24 mouse cellular contexts compared by ENCODE assay signal in the genomic region with DNA sequence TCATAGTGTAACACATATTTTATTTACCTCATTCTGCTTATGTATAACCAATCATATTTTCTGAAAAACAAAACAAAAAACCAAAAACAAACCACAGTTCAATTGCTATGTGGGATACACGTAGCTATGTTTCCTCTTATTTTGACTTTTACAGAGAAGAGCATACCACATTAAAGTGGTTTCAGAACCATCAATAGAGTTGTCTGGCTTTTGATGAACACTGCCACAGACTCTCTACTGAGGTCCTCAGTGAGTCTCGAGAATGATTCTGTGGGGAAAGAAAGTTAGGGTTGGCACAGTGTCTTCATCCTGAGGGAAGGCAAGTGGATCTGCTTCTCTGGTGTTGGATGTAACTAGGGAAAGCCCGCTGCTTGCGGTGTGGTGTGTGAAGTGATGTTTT.
DNase-seq lines count a peak whose midpoint lies in the region; ATAC-seq and TF ChIP-seq lines count a peak whose summit lies in the region.
"Had no signal": no experiment of that assay in that cellular context is flagged by ENCODE, and none has a peak within 500 bp of the region (broad histone marks: within the 10 kb centered on the region; RNA-seq: fewer than 3 reads in every experiment).

No protein-coding gene starts in this region.

- H3K36me3 ChIP-seq in heart, embryonic 13.5 days: no peaks in the 10 kb centered on the region
- no peaks in the 10 kb centered on the region for H3K36me3 ChIP-seq in liver, embryonic 11.5 days (ENCODE audit: control insufficient read depth, insufficient read depth, low read length)
- no peaks in the 10 kb centered on the region for H3K36me3 ChIP-seq in stomach, postnatal 0 days (ENCODE audit: control insufficient read depth, insufficient read depth, low read length)
- H3K36me3 ChIP-seq: embryonic facial prominence, embryonic 15.5 days; hindbrain, embryonic 10.5 days; hindbrain, embryonic 15.5 days; intestine, embryonic 15.5 days; liver, embryonic 13.5 days had no signal

- H3K4me1 ChIP-seq in heart, embryonic 13.5 days: peaks cover 55% of the 10 kb centered on the region
- H3K4me1 ChIP-seq in liver, embryonic 11.5 days (replicated peaks; ENCODE audit: control insufficient read depth, insufficient read depth, low read length): peaks cover 4% of the 10 kb centered on the region; the same call in 1 of the 2 replicates
- H3K4me1 ChIP-seq in stomach, postnatal 0 days (replicated peaks; ENCODE audit: control insufficient read depth, insufficient read depth): 0 out of 2 replicates have a peak, but pooled peaks cover 7% of the 10 kb centered on the region
- H3K4me1 ChIP-seq: embryonic facial prominence, embryonic 15.5 days; hindbrain, embryonic 15.5 days; intestine, embryonic 15.5 days; liver, embryonic 13.5 days had no signal

- no peak for TF ChIP-seq CTCF in stomach, postnatal 0 days (IDR thresholded peaks at IDR 0.05; ENCODE audit: low read depth)

- H3K4me2 ChIP-seq in heart, embryonic 13.5 days: no peak overlapping the region
- H3K4me2 ChIP-seq in liver, embryonic 11.5 days: no peak overlapping the region
- no peak overlapping the region for H3K4me2 ChIP-seq in stomach, postnatal 0 days (replicated peaks; ENCODE audit: low read depth)
- H3K4me2 ChIP-seq: embryonic facial prominence, embryonic 15.5 days; hindbrain, embryonic 15.5 days; liver, embryonic 13.5 days had no signal

- no peak for TF ChIP-seq EP300 in stomach, postnatal 0 days (optimal IDR thresholded peaks at IDR 0.05)

- no peak overlapping the region for H3K4me3 ChIP-seq in heart, embryonic 13.5 days
- H3K4me3 ChIP-seq in liver, embryonic 11.5 days (ENCODE audit: low read depth, low read length): no peak overlapping the region
- H3K4me3 ChIP-seq in stomach, postnatal 0 days (ENCODE audit: low read depth, low read length): no peak overlapping the region
- H3K4me3 ChIP-seq: embryonic facial prominence, embryonic 15.5 days; hindbrain, embryonic 10.5 days; hindbrain, embryonic 15.5 days; intestine, embryonic 15.5 days; liver, embryonic 13.5 days had no signal

- WGBS in heart, embryonic 13.5 days: 85% methylated on average over 4 of the region's 4 CpGs
- 82% methylated on average over 4 of the region's 4 CpGs for WGBS in liver, embryonic 11.5 days
- 93% methylated on average over 4 of the region's 4 CpGs for WGBS in stomach, postnatal 0 days

- no peak overlapping the region for H3K9ac ChIP-seq in heart, embryonic 13.5 days
- H3K9ac ChIP-seq in liver, embryonic 11.5 days (ENCODE audit: low read depth, low read length): no peak overlapping the region
- no peak overlapping the region for H3K9ac ChIP-seq in stomach, postnatal 0 days (ENCODE audit: low read length)
- H3K9ac ChIP-seq: embryonic facial prominence, embryonic 15.5 days; hindbrain, embryonic 15.5 days; intestine, embryonic 15.5 days; liver, embryonic 13.5 days had no signal

- peaks cover 6% of the 10 kb centered on the region; the same call in 1 of the 2 replicates for H3K9me3 ChIP-seq in heart, embryonic 13.5 days
- H3K9me3 ChIP-seq in liver, embryonic 11.5 days (ENCODE audit: control insufficient read depth, low read length): no peaks in the 10 kb centered on the region
- no peaks in the 10 kb centered on the region for H3K9me3 ChIP-seq in stomach, postnatal 0 days (ENCODE audit: control insufficient read depth, low read length)
- H3K9me3 ChIP-seq: embryonic facial prominence, embryonic 15.5 days; hindbrain, embryonic 15.5 days; intestine, embryonic 15.5 days; liver, embryonic 13.5 days had no signal

- no peak for DNase-seq in heart, adult 18-20 months
- DNase-seq in thymus, postnatal 0 days (ENCODE audit: low spot score): peak; percentile 49
- no peak for DNase-seq in thymus, adult 18-20 months
- peak; percentile 85 for DNase-seq in naive thymus-derived CD4-positive, alpha-beta T cell, adult 2 months (ENCODE audit: low read depth)
- no peak for DNase-seq in liver, embryonic 11.5 days (ENCODE audit: low spot score)
- no peak for DNase-seq in stomach, postnatal 0 days (ENCODE audit: low spot score)
- DNase-seq: adrenal gland, postnatal 25 days; cerebellum, adult 18-20 months; cerebellum, postnatal 14 days; kidney, postnatal 10 days; layer of hippocampus, postnatal 36 days; left cerebral cortex, postnatal 4 days; liver, embryonic 13.5 days; midbrain, embryonic 14.5 days; right cerebral cortex, postnatal 25 days; thymus, postnatal 4 days had no signal

- no peaks in the 10 kb centered on the region for H3K27me3 ChIP-seq in heart, embryonic 13.5 days (replicated peaks)
- no peaks in the 10 kb centered on the region for H3K27me3 ChIP-seq in liver, embryonic 11.5 days (replicated peaks; ENCODE audit: control insufficient read depth, insufficient read depth, low read length)
- H3K27me3 ChIP-seq in stomach, postnatal 0 days (ENCODE audit: control insufficient read depth, insufficient read depth, low read length): no peaks in the 10 kb centered on the region
- H3K27me3 ChIP-seq: embryonic facial prominence, embryonic 15.5 days; hindbrain, embryonic 15.5 days; intestine, embryonic 15.5 days; liver, embryonic 13.5 days; Patski had no signal

- no peak for ATAC-seq in heart, embryonic 13.5 days (ENCODE audit: extremely low read depth, insufficient number of reproducible peaks, low FRiP score, low TSS enrichment)
- ATAC-seq in activated CD4-positive, CD25-positive, alpha-beta regulatory T cell, adult 4 months: peak; percentile 16
- ATAC-seq in liver, embryonic 11.5 days (replicated peaks; ENCODE audit: low FRiP score): no peak
- no peak for ATAC-seq in stomach, postnatal 0 days (ENCODE audit: low FRiP score, low TSS enrichment)
- ATAC-seq: forebrain, embryonic 14.5 days had no signal

- peak overlapping the region; percentile 83 for H3K27ac ChIP-seq in heart, embryonic 13.5 days (replicated peaks)
- H3K27ac ChIP-seq in liver, embryonic 11.5 days (ENCODE audit: low read depth, low read length): no peak overlapping the region
- no peak overlapping the region for H3K27ac ChIP-seq in stomach, postnatal 0 days (replicated peaks)
- H3K27ac ChIP-seq: embryonic facial prominence, embryonic 15.5 days; hindbrain, embryonic 10.5 days; hindbrain, embryonic 15.5 days; intestine, embryonic 15.5 days; liver, embryonic 13.5 days had no signal

Comparison
In these comparisons a context has a peak if more than half of its experiments do, and no peak if none do; other contexts are left out.
1. DNase-seq: peak in thymus, postnatal 0 days (single experiment) and naive thymus-derived CD4-positive, alpha-beta T cell, adult 2 months (single experiment); none in heart, adult 18-20 months (0 of 2), thymus, adult 18-20 months (0 of 2), liver, embryonic 11.5 days (single experiment) and stomach, postnatal 0 days (single experiment).